Mouse (Mus musculus) retina, postnatal 1 day (tissue): ENCODE results near the gene Dmwd.

ENCODE experiments used
- DNase-seq: peaks from one replicate; pipeline ENCODE4 v3.0.0-alpha.2; 2012

Gene Dmwd

DNA sequence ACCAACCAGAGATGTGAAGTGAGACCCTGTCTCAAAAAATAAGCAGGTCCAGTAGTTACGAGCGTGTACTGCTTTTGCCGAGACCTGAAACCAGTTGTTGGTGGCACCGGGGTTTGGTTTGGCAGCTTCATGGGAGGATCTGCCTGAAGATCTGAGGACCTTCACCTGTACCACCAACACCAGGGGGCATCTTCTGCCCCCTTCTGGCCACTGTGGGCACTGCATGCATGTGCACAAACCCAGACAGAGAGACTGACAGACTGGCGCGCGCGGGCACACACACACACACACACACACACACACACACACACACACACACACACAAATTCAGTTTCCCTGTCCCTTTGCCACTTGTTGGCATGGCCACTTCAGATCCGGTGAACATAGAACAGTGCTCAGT is 2.5 kb upstream of the Dmwd start:
- peak; percentile 56 for DNase-seq

DNA sequence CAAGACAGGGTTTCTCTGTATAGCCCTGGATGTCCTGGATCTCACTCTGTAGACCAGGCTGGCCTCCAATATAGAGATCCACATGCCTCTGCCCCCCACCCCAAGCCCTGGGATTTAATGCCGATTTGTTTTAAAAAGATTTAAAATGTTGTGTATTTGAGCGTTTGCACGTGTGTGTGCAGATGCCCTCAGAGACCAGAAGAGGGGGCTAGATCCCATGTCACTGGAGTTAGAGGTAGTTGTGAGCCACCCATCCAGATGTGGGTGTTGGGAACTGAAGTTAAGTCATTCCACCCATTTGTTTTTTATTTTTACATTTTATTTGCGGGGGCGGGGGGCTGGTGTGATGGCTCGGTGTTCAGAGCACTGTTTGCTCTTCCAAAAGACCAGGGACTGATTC is 1.5 kb upstream of the Dmwd start:
- no peak for DNase-seq

GRCm38 (mm10) chr7:19075231-19075630 is 796 bp upstream of the Dmwd start:
- no peak for DNase-seq

DNA sequence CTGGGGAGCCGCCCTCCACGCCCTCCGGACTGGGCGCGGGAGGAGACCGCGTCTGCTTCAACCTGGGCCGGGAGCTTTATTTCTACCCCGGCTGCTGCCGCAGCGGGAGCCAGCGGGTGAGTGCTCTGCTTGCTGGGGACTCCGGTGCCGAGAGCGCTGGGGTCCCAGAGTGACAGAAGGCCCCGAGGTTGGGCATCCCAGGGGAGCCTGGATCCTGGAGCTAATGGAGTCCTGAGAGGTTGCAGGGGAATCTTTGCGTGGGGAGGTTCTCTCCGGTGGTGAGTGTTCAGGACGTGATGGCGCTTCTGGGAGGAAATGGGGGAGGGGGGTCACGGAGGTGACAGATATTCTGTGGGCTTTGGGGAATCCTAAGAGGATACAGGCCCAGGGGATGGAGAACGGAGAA is 562 bp downstream of the Dmwd start:
- peak; percentile 36 for DNase-seq

DNA sequence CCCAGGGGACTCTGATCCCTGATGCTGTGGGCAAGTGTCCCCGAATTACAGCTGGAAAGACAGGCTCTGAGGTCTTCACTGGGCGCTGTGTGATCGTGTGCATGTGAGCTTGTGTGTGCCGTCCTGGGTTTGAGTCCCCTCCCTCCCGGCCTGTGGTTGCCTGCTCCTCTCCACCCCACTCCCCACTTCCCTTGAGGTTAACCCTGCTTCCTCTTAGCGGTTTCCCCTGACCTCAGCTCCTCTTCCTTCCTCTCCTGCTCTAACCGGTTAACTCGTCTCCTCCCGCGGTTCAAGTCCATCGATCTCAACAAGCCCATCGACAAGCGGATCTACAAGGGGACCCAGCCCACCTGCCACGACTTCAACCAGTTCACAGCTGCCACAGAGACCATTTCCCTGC is 1.7 kb downstream of the Dmwd start:
- no peak for DNase-seq

DNA sequence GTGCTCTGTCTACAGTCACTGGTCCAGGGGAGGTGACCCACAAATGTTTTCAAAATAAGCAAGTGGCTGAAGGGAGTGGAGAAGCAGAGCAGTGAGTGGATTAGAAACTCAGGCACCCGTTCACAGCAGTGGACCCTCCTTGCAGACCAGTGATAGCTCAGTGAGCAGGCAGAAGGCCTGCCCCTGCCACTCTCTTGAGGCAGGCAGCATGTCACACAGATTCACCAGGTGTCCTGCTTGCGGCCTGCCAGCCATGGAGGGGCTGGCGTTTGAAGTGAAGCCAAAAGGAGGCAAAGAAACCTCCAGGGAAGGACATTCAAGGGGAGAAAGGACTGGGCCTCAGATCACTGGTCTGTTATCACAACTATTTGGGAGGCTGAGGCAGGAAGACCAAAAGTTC is 2.7 kb downstream of the Dmwd start:
- no peak for DNase-seq

GRCm38 (mm10) chr7:19080451-19080950 is 4.5 kb downstream of the Dmwd start:
- DNase-seq = no peak

DNA sequence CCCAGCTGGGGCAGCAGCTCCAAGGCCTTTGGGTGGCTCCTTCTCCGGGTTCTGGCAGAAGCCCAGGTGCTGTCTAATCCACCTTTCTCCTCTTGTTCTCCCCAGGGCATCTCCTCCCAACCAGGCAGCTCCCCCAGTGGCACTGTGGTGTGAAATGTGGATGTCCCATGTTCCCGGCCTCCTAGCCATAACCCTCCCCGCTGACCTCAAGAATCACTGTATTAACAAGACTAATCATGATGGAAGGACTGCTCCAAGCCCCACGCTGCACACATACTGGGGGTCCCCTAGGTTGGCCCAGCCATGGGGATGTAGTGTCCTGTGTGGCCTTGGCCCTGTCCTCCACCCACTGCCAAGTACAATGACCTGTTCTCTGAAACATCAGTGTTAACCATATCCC is 6.1 kb downstream of the Dmwd start:
- no peak for DNase-seq

- no peak for DNase-seq
These were observed 7.1 kb downstream of the Dmwd start for GRCm38 (mm10) chr7:19083096-19083495.

DNA sequence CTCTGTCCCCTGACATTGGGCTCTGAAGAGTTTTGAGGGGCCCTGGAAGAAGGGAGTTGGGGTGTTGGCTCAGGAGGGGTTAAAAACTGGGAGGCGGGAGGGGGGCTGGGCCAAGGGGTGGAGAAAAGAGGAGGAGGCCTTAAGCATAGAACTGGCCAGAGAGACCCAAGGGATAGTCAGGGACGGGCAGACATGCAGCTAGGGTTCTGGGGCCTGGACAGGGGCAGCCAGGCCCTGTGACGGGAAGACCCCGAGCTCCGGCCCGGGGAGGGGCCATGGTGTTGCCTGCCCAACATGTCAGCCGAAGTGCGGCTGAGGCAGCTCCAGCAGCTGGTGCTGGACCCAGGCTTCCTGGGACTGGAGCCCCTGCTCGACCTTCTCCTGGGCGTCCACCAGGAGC is 7.7 kb downstream of the Dmwd start, which contains the start of gene Dmpk:
Gene Dmpk, plus strand, starts transcription at position 149 of the 400 bp plus-strand sequence.
- no peak for DNase-seq

- no peak for DNase-seq
These were observed 8.3 kb downstream of the Dmwd start for GRCm38 (mm10) chr7:19084277-19084771.

DNA sequence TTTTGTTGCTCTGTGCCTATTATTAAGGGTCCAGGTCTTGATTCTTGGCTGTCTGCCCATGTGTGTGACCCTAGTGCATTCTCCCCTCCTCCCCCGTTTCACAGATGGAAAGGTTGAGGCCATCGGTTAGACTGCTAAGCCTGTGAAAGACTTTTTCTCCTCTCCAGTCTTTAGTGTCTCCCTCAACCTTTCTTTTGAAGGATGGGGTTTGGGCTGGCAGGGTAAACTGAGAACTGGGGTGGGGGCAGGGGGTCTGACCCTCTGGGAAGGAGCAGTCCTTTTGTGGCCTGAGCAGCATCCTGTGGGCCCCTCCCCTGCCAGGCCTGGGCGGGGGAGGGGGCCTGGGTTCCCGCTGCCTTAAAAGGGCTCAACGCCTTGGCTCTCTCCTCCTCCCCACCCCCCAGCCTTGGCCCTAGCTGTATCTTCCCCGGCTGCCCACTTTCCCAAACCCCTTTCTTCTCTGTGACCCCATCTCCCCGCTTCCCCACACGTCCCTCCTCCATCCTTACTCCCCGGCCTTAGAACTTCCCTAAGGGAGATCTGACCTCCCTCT is 9.0 kb downstream of the Dmwd start:
- DNase-seq = no peak

DNA sequence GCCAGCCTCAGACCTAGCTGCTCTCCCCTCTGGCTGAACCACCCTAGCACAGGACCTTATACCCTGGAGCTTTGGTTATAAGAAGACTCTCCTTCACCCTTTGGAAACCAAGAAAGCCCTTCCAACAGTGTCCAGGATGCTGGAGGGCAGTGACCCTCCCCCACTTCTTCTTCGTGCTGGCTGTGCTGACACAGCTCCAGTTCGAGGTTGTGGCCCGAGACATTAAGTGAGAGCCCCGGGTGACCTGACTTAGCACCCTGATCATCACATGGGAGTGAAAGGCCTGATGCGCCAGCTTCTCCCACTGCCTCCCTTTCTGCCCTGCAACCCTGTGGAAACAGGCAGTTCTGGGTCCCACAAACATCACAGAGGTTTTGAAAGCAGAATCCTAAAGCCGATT is 9.5 kb downstream of the Dmwd start:
- no peak for DNase-seq

- peak; percentile 43 for DNase-seq
These were observed 10.0 kb downstream of the Dmwd start for GRCm38 (mm10) chr7:19086042-19086441.

GRCm38 (mm10) chr7:19086760-19087159 is 10.7 kb downstream of the Dmwd start:
- no peak for DNase-seq

- DNase-seq = peak; percentile 73
These were observed 12.8 kb downstream of the Dmwd start for GRCm38 (mm10) chr7:19088813-19089212.

GRCm38 (mm10) chr7:19091913-19092312 is 15.9 kb downstream of the Dmwd start:
- no peak for DNase-seq

DNA sequence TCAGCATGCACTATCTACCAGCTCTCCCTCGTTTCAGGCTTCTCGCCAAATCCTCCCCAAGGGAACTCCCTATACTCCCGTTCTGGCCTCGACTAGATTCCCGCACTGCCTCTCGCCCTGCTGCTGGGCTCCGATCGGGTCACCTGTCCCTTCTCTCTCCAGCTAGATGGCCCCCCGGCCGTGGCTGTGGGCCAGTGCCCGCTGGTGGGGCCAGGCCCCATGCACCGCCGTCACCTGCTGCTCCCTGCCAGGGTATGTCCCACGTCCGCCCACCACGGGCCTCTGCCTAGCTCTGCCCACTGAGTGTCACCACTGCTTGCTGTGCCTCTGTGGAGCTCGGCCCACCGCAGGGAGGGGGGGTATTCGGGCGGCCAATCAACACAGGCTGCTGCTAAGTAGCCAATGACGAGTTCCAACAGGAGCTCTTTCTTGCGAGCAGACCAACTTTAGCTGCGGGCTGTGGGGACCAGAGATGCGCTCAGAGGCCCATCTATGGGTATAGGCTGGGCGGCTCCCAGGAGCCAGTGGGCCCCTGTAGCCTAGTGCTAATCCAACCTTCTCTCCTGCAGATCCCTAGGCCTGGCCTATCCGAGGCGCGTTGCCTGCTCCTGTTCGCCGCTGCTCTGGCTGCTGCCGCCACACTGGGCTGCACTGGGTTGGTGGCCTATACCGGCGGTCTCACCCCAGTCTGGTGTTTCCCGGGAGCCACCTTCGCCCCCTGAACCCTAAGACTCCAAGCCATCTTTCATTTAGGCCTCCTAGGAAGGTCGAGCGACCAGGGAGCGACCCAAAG is 16.6 kb downstream of the Dmwd start:
- peak; percentile 91 for DNase-seq

GRCm38 (mm10) chr7:19093174-19093521 is 17.1 kb downstream of the Dmwd start:
- DNase-seq = peak; percentile 89

DNA sequence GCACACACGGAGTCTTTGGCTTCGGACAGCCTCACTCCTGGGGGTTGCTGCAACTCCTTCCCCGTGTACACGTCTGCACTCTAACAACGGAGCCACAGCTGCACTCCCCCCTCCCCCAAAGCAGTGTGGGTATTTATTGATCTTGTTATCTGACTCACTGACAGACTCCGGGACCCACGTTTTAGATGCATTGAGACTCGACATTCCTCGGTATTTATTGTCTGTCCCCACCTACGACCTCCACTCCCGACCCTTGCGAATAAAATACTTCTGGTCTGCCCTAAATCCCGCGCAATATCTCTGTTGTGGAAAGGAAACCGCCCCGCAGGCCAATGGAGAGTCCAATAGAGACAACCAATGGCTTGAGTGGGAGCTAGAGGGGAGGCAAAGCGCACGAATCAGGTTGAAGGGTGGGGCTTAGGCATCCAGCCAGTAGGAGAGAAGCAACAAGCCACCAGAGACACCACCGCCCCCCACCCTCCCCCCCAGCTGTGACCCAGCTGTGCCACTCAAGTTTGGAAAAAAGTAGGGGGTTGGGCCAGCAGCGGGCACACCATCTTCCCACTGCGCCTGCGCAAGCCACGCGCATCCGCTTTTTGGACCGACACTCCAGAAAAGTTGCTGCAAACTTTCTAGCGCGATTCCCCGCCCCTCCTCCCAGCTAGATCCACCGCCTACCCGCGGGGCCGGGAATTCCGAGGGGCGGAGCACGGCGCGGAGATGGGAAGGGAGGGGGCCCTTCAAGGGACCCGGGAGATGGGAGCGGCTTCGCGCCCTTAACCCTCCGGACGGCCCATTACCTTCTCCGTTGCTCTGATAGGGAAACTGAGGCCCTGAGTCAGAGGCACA is 17.7 kb downstream of the Dmwd start:
- DNase-seq = peak; percentile 98

DNA sequence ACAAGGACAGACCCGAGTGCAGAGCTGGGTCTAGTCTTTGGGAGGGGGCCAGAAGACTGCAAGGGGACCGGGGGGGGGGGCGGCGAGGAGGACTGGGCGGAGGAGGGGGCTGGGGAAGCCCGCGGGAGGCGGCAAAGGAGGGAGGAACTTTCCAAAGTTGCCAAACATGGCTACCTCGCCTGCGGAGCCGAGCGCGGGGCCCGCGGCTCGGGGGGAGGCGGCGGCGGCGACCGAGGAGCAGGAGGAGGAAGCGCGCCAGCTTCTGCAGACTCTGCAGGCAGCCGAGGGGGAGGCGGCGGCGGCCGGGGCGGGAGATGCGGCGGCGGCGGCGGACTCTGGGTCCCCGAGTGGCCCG is 18.4 kb downstream of the Dmwd start, which contains the start of gene Six5:
Gene Six5, plus strand, starts transcription at position 124 of the 355 bp plus-strand sequence.
- DNase-seq = no peak

- peak; percentile 66 for DNase-seq
These were observed 19.1 kb downstream of the Dmwd start for GRCm38 (mm10) chr7:19094826-19095750.
